Mouse (Mus musculus) hematopoietic multipotent progenitor cell, adult 10-12 weeks (in vitro differentiated cells): ENCODE data around the gene Ccdc42. TPM values are rescaled to one million over a fixed set of nuclear protein-coding genes. Genes with fewer than 3 reads are reported as not detected.

Experiments
- polyA plus RNA-seq: library from polyadenylated mRNA; stranded (reverse); fragments of >175 nt; gene quantifications from 2 replicates; pipeline ENCODE4 v1.2.3, GENCODE M21; 2012; ENCODE audit warnings: low replicate concordance

Ccdc42 gene
- not detected in 2 replicates for polyA plus RNA-seq

GRCm38 (mm10) chr11:68586721-68587120, at the start of gene Ccdc42:
Ccdc42 (plus strand) TSS chr11:68587021.

GRCm38 (mm10) chr11:68555918-68556584, 30.8 kb upstream of the Ccdc42 start, which contains the start of gene Mfsd6l:
Mfsd6l (plus strand) TSS chr11:68556186.

Other genes starting within 250 kb of the Ccdc42 start
- gene Ntn1, start 186.2 kb upstream of the Ccdc42 start, polyA plus RNA-seq = 0.27 and 1.4 TPM in 2 replicates
- gene Pik3r5, start 154.9 kb upstream of the Ccdc42 start, polyA plus RNA-seq = 97.7 and 276 TPM in 2 replicates
- gene Pik3r6, start 84.0 kb upstream of the Ccdc42 start, polyA plus RNA-seq = 3.0 and 5.9 TPM in 2 replicates
- 0.09 and 0.34 TPM in 2 replicates for gene Mfsd6l, start 30.8 kb upstream of the Ccdc42 start, polyA plus RNA-seq
- 0.52 and 9.9 TPM in 2 replicates for gene Myh10, start 104.5 kb downstream of the Ccdc42 start, polyA plus RNA-seq